Mouse (Mus musculus): ENCODE data around the gene Abcc9. TPM values are rescaled to one million over a fixed set of nuclear protein-coding genes. Genes with fewer than 3 reads are reported as not detected.

Abcc9 gene
- total RNA-seq (2015): not detected in 2 replicates
- total RNA-seq (2017): 0.11 TPM in 1 of 2 replicates, not detected in the other

GRCm38 (mm10) chr6:142701652-142702637, at the start of gene Abcc9:
Gene Abcc9, minus strand, starts transcription at chr6:142702315.
- no peak for ATAC-seq (ENCODE audit: poor library complexity, severe bottlenecking)

GRCm38 (mm10) chr6:142751365-142751764, 49.2 kb upstream of the Abcc9 start:
- no peak for ATAC-seq (ENCODE audit: poor library complexity, severe bottlenecking)

- ATAC-seq (ENCODE audit: poor library complexity, severe bottlenecking): no peak
These were observed 46.1 kb upstream of the Abcc9 start for GRCm38 (mm10) chr6:142748057-142748708.

GRCm38 (mm10) chr6:142747165-142747564, 45.0 kb upstream of the Abcc9 start:
- ATAC-seq (ENCODE audit: poor library complexity, severe bottlenecking): peak; percentile 69

- peak; percentile 86 for ATAC-seq (ENCODE audit: poor library complexity, severe bottlenecking)
These were observed 44.6 kb upstream of the Abcc9 start for GRCm38 (mm10) chr6:142746765-142747164.

- ATAC-seq (ENCODE audit: poor library complexity, severe bottlenecking): no peak
These were observed 43.4 kb upstream of the Abcc9 start for GRCm38 (mm10) chr6:142745484-142745883.

GRCm38 (mm10) chr6:142743193-142743592, 41.1 kb upstream of the Abcc9 start:
- no peak for ATAC-seq (ENCODE audit: poor library complexity, severe bottlenecking)

- ATAC-seq (ENCODE audit: poor library complexity, severe bottlenecking): no peak
These were observed 39.6 kb upstream of the Abcc9 start for GRCm38 (mm10) chr6:142741763-142742162.

GRCm38 (mm10) chr6:142738637-142739036, 36.5 kb upstream of the Abcc9 start:
- no peak for ATAC-seq (ENCODE audit: poor library complexity, severe bottlenecking)

- no peak for ATAC-seq (ENCODE audit: poor library complexity, severe bottlenecking)
These were observed 36.1 kb upstream of the Abcc9 start for GRCm38 (mm10) chr6:142738225-142738624.

GRCm38 (mm10) chr6:142735302-142736005, 33.3 kb upstream of the Abcc9 start:
- peak; percentile 92 for ATAC-seq (ENCODE audit: poor library complexity, severe bottlenecking)

GRCm38 (mm10) chr6:142732567-142733290, 30.6 kb upstream of the Abcc9 start:
- no peak for ATAC-seq (ENCODE audit: poor library complexity, severe bottlenecking)

- no peak for ATAC-seq (ENCODE audit: poor library complexity, severe bottlenecking)
These were observed 23.9 kb upstream of the Abcc9 start for GRCm38 (mm10) chr6:142726032-142726431.

- ATAC-seq (ENCODE audit: poor library complexity, severe bottlenecking): no peak
These were observed 19.6 kb upstream of the Abcc9 start for GRCm38 (mm10) chr6:142721731-142722130.

GRCm38 (mm10) chr6:142720641-142721040, 18.5 kb upstream of the Abcc9 start:
- no peak for ATAC-seq (ENCODE audit: poor library complexity, severe bottlenecking)

GRCm38 (mm10) chr6:142718167-142718566, 16.1 kb upstream of the Abcc9 start:
- ATAC-seq (ENCODE audit: poor library complexity, severe bottlenecking): no peak

GRCm38 (mm10) chr6:142717186-142717585, 15.1 kb upstream of the Abcc9 start:
- ATAC-seq (ENCODE audit: poor library complexity, severe bottlenecking): no peak

GRCm38 (mm10) chr6:142715026-142715425, 12.9 kb upstream of the Abcc9 start:
- no peak for ATAC-seq (ENCODE audit: poor library complexity, severe bottlenecking)

GRCm38 (mm10) chr6:142711106-142711505, 9.0 kb upstream of the Abcc9 start:
- ATAC-seq (ENCODE audit: poor library complexity, severe bottlenecking): no peak

- ATAC-seq (ENCODE audit: poor library complexity, severe bottlenecking): no peak
These were observed 8.6 kb upstream of the Abcc9 start for GRCm38 (mm10) chr6:142710690-142711089.
